Mouse (Mus musculus): ENCODE data around the gene Epyc. TPM values are rescaled to one million over a fixed set of nuclear protein-coding genes. Genes with fewer than 3 reads are reported as not detected.
A peak's percentile ranks its signal among the peaks of the same experiment; 100 is the strongest.

Gene Epyc
- total RNA-seq, 1 experiment: not detected

- Histone ChIP-seq H3K4me3 (ENCODE audit: insufficient read depth in 1 of 2, low read depth in 1 of 2, low read length in 2 of 2, poor library complexity in 1 of 2, severe bottlenecking in 1 of 2) (peak overlapping the region in 1 of 2 experiments; percentile 36; a peak in 2 of 4 replicates), H3K9ac (ENCODE audit: insufficient read depth, low read depth, low read length, poor library complexity, severe bottlenecking) (no peak overlapping the region), H3K4me1 (ENCODE audit: control insufficient read depth in 2 of 2, insufficient read depth in 2 of 2, low read length in 2 of 2, poor library complexity in 1 of 2) (no peaks in the 10 kb centered on the region), H3K9me3 (ENCODE audit: control insufficient read depth, insufficient read depth, low read depth, low read length) (no peaks in the 10 kb centered on the region), H3K27ac (ENCODE audit: insufficient read depth, low read depth, low read length, poor library complexity, severe bottlenecking) (no peak overlapping the region), H3K36me3 (ENCODE audit: control insufficient read depth, insufficient read depth, low read length, poor library complexity, severe bottlenecking) (no peaks in the 10 kb centered on the region)
- in situ Hi-C loops (cut with MboI; ENCODE audit: low sequenced_read_pairs in 2 of 2, unreplicated experiment in 2 of 2): loop anchor here (25.0 kb wide), 2 partner anchors 306 to 331 kb away; no protein-coding TSS in a partner anchor
- no peak for TF ChIP-seq ZNF384 (IDR thresholded peaks at IDR 0.05; ENCODE audit: low read depth, low read length)
- TF ChIP-seq HCFC1 (IDR thresholded peaks at IDR 0.05; ENCODE audit: borderline replicate concordance, insufficient read depth, low read length): no peak
- no peak for TF ChIP-seq MAFK (IDR thresholded peaks at IDR 0.05; ENCODE audit: insufficient read depth, low read depth, low read length)
- TF ChIP-seq ZC3H11A (IDR thresholded peaks at IDR 0.05; ENCODE audit: borderline replicate concordance, low read depth, low read length): no peak
- TF ChIP-seq CHD2 (IDR thresholded peaks at IDR 0.05; ENCODE audit: low read depth, low read length): no peak
- DNase-seq (ENCODE audit: low read depth, low spot score): no peak
Measured at GRCm38 (mm10) chr10:97693398-97694135, 49.7 kb downstream of the Epyc start.

- H3K27ac ChIP-seq (ENCODE audit: insufficient read depth, low read depth, low read length, poor library complexity, severe bottlenecking): no peak overlapping the region
Measured at GRCm38 (mm10) chr10:97702321-97702720, 58.5 kb downstream of the Epyc start.

GRCm38 (mm10) chr10:97704562-97704961 is 60.7 kb downstream of the Epyc start:
- in situ Hi-C loops (cut with MboI; ENCODE audit: low sequenced_read_pairs in 2 of 2, unreplicated experiment in 2 of 2): no loop called here
- H3K4me3 ChIP-seq (ENCODE audit: insufficient read depth in 1 of 2, low read depth in 1 of 2, low read length in 2 of 2, poor library complexity in 1 of 2, severe bottlenecking in 1 of 2): no peak overlapping the region
- no peaks in the 10 kb centered on the region for H3K36me3 ChIP-seq (ENCODE audit: control insufficient read depth, insufficient read depth, low read length, poor library complexity, severe bottlenecking)
- H3K9me3 ChIP-seq (ENCODE audit: control insufficient read depth, insufficient read depth, low read depth, low read length): no peaks in the 10 kb centered on the region
- H3K27ac ChIP-seq (ENCODE audit: insufficient read depth, low read depth, low read length, poor library complexity, severe bottlenecking): no peak overlapping the region
- no peaks in the 10 kb centered on the region for H3K4me1 ChIP-seq (ENCODE audit: control insufficient read depth in 2 of 2, insufficient read depth in 2 of 2, low read length in 2 of 2, poor library complexity in 1 of 2)
- H3K9ac ChIP-seq (ENCODE audit: insufficient read depth, low read depth, low read length, poor library complexity, severe bottlenecking): no peak overlapping the region
- peak; percentile 31 for DNase-seq (ENCODE audit: low read depth, low spot score)
- TF ChIP-seq ZC3H11A (IDR thresholded peaks at IDR 0.05; ENCODE audit: borderline replicate concordance, low read depth, low read length) (peak; percentile 45; the same call in 1 of the 2 replicates), CHD2 (IDR thresholded peaks at IDR 0.05; ENCODE audit: low read depth, low read length) (no peak), HCFC1 (IDR thresholded peaks at IDR 0.05; ENCODE audit: borderline replicate concordance, insufficient read depth, low read length) (no peak), MAFK (IDR thresholded peaks at IDR 0.05; ENCODE audit: insufficient read depth, low read depth, low read length) (no peak)

More at GRCm38 (mm10) chr10:97702321-97702720, 58.5 kb downstream of the Epyc start:
- TF ChIP-seq CHD2 (IDR thresholded peaks at IDR 0.05; ENCODE audit: low read depth, low read length) (no peak), MAFK (IDR thresholded peaks at IDR 0.05; ENCODE audit: insufficient read depth, low read depth, low read length) (no peak), ZC3H11A (IDR thresholded peaks at IDR 0.05; ENCODE audit: borderline replicate concordance, low read depth, low read length) (no peak), HCFC1 (IDR thresholded peaks at IDR 0.05; ENCODE audit: borderline replicate concordance, insufficient read depth, low read length) (no peak), ZNF384 (IDR thresholded peaks at IDR 0.05; ENCODE audit: low read depth, low read length) (no peak)
- no peak for DNase-seq (ENCODE audit: low read depth, low spot score)
- H3K4me3 ChIP-seq (ENCODE audit: insufficient read depth in 1 of 2, low read depth in 1 of 2, low read length in 2 of 2, poor library complexity in 1 of 2, severe bottlenecking in 1 of 2): no peak overlapping the region
- no peak overlapping the region for H3K9ac ChIP-seq (ENCODE audit: insufficient read depth, low read depth, low read length, poor library complexity, severe bottlenecking)
- no peaks in the 10 kb centered on the region for H3K9me3 ChIP-seq (ENCODE audit: control insufficient read depth, insufficient read depth, low read depth, low read length)
- in situ Hi-C loops (cut with MboI; ENCODE audit: low sequenced_read_pairs in 2 of 2, unreplicated experiment in 2 of 2): no loop called here
- H3K4me1 ChIP-seq (ENCODE audit: control insufficient read depth in 2 of 2, insufficient read depth in 2 of 2, low read length in 2 of 2, poor library complexity in 1 of 2): no peaks in the 10 kb centered on the region
- H3K36me3 ChIP-seq (ENCODE audit: control insufficient read depth, insufficient read depth, low read length, poor library complexity, severe bottlenecking): no peaks in the 10 kb centered on the region

GRCm38 (mm10) chr10:97712687-97713086 is 68.8 kb downstream of the Epyc start:
- in situ Hi-C loops (cut with MboI; ENCODE audit: low sequenced_read_pairs in 2 of 2, unreplicated experiment in 2 of 2): no loop called here

More at GRCm38 (mm10) chr10:97712687-97713086, 68.8 kb downstream of the Epyc start:
- DNase-seq (ENCODE audit: low read depth, low spot score): peak; percentile 30
- Histone ChIP-seq H3K4me1 (ENCODE audit: control insufficient read depth in 2 of 2, insufficient read depth in 2 of 2, low read length in 2 of 2, poor library complexity in 1 of 2) (no peaks in the 10 kb centered on the region), H3K9me3 (ENCODE audit: control insufficient read depth, insufficient read depth, low read depth, low read length) (no peaks in the 10 kb centered on the region), H3K27ac (ENCODE audit: insufficient read depth, low read depth, low read length, poor library complexity, severe bottlenecking) (no peak overlapping the region), H3K9ac (ENCODE audit: insufficient read depth, low read depth, low read length, poor library complexity, severe bottlenecking) (no peak overlapping the region), H3K36me3 (ENCODE audit: control insufficient read depth, insufficient read depth, low read length, poor library complexity, severe bottlenecking) (no peaks in the 10 kb centered on the region), H3K4me3 (ENCODE audit: insufficient read depth in 1 of 2, low read depth in 1 of 2, low read length in 2 of 2, poor library complexity in 1 of 2, severe bottlenecking in 1 of 2) (no peak overlapping the region)
- TF ChIP-seq ZNF384 (IDR thresholded peaks at IDR 0.05; ENCODE audit: low read depth, low read length) (no peak), ZC3H11A (IDR thresholded peaks at IDR 0.05; ENCODE audit: borderline replicate concordance, low read depth, low read length) (no peak), CHD2 (IDR thresholded peaks at IDR 0.05; ENCODE audit: low read depth, low read length) (no peak), MAFK (IDR thresholded peaks at IDR 0.05; ENCODE audit: insufficient read depth, low read depth, low read length) (no peak), HCFC1 (IDR thresholded peaks at IDR 0.05; ENCODE audit: borderline replicate concordance, insufficient read depth, low read length) (no peak)
